Mouse (Mus musculus): ENCODE measurements around the gene Gramd1a.

Gramd1a gene

DNA sequence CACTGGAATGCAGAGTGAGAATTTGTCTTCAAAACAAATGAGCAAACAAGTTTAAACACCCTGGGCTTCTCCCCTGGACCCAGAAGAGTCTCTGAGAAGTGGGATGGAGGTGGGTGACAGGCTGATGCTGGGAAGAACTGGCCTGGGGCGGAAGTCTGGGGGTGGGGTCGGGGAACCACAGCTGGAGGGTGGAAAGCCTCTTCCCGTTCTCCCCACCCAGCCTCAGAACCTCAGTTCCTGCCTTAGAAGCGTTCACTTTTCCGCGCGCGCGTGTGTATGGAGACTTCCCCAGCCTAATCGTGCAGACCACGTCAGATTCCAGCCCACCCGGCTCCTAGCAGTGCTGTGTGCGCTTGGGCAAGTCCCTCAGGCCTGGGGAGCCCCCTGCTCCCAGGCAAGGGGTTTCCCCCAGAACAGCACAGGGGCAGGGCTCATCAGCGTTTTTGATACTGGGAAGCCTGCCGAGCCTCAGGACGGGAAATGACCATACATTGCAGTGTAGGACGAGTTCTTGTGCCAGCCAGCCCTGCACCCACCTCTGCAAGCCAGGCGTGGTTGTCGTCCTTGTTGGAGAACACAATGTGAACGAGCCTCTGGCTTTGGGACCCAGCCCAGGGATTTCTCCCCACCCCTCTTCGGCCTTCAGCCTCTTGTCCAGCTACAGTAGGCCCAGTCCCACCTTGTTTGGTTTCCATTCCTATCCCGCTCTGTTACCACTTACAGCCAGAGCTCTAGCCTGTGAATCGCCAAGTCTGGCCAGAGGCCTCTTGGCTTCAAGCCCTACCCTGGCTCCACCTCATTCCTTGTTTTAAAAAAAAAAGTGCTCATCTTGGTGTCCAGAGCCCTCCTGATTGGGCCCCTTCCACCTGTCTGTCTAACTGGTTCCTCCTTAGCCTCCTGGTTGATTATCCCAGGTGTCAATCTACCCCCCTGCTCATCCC lies 4.1 kb downstream of the Gramd1a start:
- DNase-seq (ENCODE audit: low spot score): no peak

GRCm38 (mm10) chr7:31150566-31151300 lies 5.0 kb downstream of the Gramd1a start:
- DNase-seq (ENCODE audit: low spot score): peak; percentile 53

DNA sequence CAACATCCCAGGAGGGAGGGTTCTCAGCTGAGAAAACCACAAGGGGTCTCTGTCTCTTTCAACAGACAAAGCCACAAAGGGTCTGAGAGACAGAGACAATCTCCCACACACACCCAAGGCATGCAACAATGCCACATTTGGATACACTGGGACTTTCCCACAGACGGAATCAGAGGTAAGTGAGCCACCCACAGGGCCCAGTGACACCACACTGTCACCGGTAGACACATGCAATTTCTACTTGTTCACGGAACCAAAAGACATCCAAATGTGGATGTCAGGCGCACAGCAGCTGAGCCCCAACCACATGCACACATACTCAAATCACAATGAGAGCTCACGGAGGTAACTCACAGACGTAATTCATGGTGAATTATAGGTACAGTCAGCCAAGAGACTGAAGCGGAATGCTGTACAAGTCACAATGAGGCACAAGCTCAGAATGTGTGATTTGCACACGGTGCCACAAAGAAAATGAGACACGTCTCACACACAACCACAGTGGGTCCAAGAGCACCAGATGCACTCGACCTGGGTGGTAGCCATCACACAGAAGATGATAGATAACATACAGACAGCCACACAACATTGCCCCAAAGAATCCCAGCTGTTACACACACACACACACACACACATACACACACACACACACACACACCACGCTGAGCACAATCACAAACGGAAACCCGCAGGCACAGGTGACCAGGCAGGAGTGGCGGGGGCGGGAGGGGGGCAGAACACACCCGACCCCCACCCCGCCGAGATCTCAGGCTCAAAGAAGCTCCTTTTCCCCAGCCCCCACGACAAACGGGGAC lies 5.7 kb downstream of the Gramd1a start:
- no peak for DNase-seq (ENCODE audit: low spot score)

- DNase-seq (ENCODE audit: low spot score): no peak
These were observed 6.4 kb downstream of the Gramd1a start for GRCm38 (mm10) chr7:31149271-31149670.

DNA sequence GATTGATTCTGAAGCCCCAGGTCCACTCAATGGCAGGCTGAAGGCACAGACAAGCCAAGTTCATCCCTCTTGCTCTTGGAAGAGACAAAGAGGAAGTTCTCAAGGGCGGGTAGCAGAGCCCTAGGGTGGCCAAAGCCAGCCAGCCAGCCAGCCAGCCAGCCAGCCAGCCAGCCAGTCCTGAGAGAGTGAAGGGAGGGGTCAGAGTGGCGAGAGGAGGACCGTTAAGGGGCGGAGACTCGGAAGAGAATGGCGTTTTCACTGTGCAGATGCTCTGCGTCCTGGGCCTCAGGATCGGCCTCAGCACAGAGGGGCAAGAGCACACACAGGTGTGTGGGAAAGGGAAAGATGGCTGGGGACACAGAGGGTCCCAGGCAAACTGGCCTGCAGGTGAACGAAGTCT lies 6.9 kb downstream of the Gramd1a start:
- peak; percentile 26 for DNase-seq (ENCODE audit: low spot score)

DNA sequence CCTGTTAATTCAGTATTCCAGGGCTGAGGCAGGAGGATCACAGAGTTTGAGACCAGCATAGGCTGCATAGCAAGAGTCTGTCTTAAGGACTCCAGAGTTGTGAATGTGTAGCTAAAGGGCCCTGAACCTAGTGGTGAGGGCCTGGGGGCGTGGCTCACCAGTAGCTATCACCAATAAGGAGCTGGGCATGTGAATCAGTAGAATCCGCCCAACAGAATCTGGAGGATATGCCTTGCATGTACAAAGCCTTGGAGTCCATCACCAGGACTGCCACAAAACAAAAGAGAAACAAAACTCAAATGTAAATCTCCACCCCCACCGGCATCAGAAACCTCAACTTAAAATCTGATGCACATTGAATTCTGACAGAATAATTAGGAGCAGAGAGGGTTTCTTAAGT lies 7.6 kb downstream of the Gramd1a start:
- no peak for DNase-seq (ENCODE audit: low spot score)

- DNase-seq (ENCODE audit: low spot score): no peak
These were observed 10.0 kb downstream of the Gramd1a start for GRCm38 (mm10) chr7:31145596-31146160.

DNA sequence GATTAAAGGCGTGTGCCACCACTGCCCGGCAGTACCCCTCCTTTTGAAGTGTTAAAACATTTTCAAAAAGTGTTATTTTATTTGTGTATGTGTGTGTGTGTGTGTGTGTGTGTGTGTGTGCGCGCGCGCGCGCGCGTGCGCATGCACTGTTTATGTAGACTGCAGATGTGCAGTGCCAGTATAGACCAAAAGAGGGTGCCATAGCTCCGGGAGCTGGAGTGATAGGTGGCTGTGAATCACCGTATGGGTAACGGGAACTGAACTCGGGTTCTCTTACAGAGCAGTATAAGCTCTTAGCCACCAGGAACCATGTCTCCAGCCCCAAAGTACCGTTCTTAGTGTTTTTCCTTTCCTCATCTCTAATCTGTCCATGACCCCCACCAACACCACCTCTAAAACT lies 10.8 kb downstream of the Gramd1a start:
- no peak for DNase-seq (ENCODE audit: low spot score)

DNA sequence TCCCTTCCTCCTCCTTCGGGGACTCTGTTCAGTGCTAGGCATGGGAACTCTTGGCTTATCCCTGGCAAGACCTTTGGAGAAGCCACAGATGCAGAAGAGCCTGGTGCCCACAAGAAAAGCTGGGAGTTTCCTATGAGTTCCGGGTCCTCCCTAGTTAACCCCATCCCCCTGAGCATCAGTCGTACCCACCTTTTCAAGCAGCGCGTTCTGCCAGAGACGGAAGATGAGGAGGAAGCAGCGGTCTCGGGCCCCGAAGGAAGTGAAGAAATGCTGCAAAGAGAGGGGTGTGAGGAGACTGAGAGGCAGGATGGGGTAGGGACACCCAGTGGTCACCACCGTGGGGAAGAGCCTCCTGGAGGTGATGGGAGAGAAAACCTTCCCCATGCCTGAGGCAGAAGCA lies 14.8 kb downstream of the Gramd1a start:
- no peak for DNase-seq (ENCODE audit: low spot score)

- DNase-seq (ENCODE audit: low spot score): no peak
These were observed 15.4 kb downstream of the Gramd1a start for GRCm38 (mm10) chr7:31140302-31140701.

DNA sequence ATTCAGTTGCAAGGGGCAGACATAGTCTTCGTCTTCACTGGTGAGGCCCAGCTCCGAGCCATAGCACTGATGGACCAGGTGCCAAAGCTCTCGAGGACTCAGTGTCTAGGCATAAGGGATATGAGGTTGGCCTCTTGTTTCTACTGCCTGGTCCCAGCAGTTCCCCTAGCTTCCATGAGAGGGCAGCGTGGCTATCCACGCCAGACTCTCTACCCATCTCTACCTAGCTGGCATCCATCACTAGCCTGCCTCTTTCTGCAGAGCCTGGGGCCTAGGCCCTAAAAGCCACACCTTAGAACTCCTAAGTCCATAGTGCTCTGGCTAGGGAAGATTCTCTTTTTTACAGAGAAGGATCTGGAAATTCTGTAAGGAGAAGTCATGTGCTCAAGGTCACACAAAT lies 15.9 kb downstream of the Gramd1a start:
- no peak for DNase-seq (ENCODE audit: low spot score)

GRCm38 (mm10) chr7:31135717-31136116 lies 20.0 kb downstream of the Gramd1a start:
- DNase-seq (ENCODE audit: low spot score): no peak

DNA sequence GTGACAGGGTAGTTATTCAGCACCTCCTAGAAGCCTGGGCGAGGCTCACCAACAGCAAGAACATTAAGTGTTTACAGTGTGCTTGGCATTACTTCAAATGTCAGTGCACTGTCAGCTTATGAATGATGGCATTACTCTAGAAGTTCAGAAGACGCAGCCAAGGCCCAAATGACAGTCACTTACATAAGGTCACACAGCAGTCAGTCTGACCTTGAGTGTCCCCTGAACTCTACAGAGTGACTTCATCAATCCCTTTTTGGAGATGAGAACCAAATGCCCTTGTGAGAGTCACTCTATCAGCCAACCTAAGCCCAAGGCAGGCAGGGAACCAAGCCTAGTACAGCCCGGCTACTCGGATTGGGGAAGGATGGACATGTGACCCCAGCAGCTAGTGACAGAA lies 23.8 kb downstream of the Gramd1a start:
- DNase-seq (ENCODE audit: low spot score): no peak

DNA sequence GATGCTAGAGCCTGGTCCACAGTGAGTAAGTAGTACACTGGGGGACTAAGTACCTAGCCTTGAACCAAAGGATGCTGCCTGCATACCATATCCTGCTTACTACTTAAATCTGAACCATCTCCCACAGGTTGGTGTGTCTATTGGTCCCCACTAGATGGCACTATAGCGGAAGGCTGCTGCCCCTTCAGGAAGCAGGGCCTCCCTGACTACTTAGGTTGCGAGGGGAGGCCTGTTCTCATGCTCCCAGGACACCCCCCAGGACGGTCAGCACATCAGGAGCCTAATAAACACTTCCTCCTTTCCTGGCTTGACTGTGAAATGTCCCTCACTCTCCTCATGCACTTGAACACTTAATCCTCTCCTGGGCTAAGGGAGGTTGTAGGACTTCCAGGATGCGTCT lies 24.9 kb downstream of the Gramd1a start:
- peak; percentile 36 for DNase-seq (ENCODE audit: low spot score)

DNA sequence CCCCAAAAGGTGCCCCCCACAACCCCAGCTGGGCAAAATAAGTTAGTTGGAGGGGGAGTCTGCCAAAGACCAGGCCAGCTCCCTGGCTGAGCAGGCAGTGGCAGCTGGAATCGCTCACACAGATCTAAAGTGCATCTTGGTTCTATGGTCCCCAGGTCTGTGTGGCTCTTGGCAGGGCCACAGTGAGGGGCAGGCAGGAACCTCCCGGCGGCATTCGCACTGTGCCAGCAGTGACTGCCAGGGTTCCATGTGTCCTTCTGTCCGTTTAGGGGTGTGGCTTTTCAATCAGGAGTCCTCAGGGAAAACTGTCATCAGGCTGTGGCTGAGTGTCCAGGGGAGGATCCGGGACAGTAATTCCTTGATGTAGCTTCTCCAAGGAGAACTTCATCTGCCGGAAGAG lies 25.5 kb downstream of the Gramd1a start:
- DNase-seq (ENCODE audit: low spot score): no peak

- DNase-seq (ENCODE audit: low spot score): no peak
These were observed 27.5 kb downstream of the Gramd1a start for GRCm38 (mm10) chr7:31128157-31128705.

GRCm38 (mm10) chr7:31126851-31127724 lies 28.6 kb downstream of the Gramd1a start, which contains the start of gene Scn1b:
Gene Scn1b (minus strand): TSS chr7:31127003.
- no peak for DNase-seq (ENCODE audit: low spot score)

- no peak for DNase-seq (ENCODE audit: low spot score)
These were observed 29.4 kb downstream of the Gramd1a start for GRCm38 (mm10) chr7:31126211-31126751.

DNA sequence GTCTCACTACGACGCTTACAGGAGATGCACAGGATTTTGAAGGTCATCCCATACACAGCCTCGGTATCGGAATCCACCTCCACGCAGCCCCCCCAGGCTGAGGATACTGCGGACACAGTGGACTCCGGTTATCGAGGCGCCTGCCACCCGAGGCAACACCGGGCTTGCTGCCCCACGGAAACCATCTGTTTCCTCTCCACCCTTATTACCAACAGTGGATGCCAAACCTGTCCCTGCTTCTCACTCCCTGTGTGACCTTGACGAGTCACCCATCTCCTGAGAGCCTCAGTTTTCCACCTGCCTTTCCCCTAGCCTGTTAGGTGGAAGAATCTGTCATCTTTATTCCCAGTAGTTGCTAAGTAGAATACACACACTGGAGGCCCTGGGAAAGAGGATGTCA lies 30.6 kb downstream of the Gramd1a start:
- no peak for DNase-seq (ENCODE audit: low spot score)

GRCm38 (mm10) chr7:31124381-31124780 lies 31.3 kb downstream of the Gramd1a start:
- DNase-seq (ENCODE audit: low spot score): no peak

All from c-Kit-positive CD71-positive TER-119-positive erythroid progenitor cells, embryonic 14.5 days (primary cell).